Mouse (Mus musculus) kidney, postnatal 0 days (tissue): ENCODE data around the gene Gm21962. TPM values are rescaled to one million over a fixed set of nuclear protein-coding genes. Genes with fewer than 3 reads are reported as not detected.
A peak's percentile ranks its signal among the peaks of the same experiment; 100 is the strongest.
"Not testable (repeated sequence)": the region's sequence is repeated elsewhere in the genome, so short reads cannot be mapped to it uniquely, and the experiment has no call there.

Experiments
- ATAC-seq: fragments of 200-750 bp; cut with Nextera tagmentation; replicated peaks from 2 replicates; pipeline ENCODE4 v1.8.0; 2017; ENCODE audit warnings: low read depth, moderate number of reproducible peaks, moderate TSS enrichment, moderate library complexity; ENCODE audit not compliant: low FRiP score
- DNase-seq: peaks from one replicate; pipeline ENCODE4 v3.0.0-alpha.2; 2016; ENCODE audit warnings: low spot score
- H3K27ac ChIP-seq: fragments of 300-500 bp; sonication (generic); 2 replicates; pipeline ENCODE4 v1.5.1; 2014; ENCODE audit warnings: mild to moderate bottlenecking
- H3K27me3 ChIP-seq: fragments of 300-500 bp; sonication (generic); 2 replicates; pipeline ENCODE4 v1.6.1; 2014; ENCODE audit warnings: low read length, mixed read lengths; ENCODE audit not compliant: insufficient read depth
- H3K36me3 ChIP-seq: fragments of 300-500 bp; sonication (generic); 2 replicates; pipeline ENCODE4 v1.6.1; 2014; ENCODE audit warnings: low read length, mixed read lengths; ENCODE audit not compliant: insufficient read depth
- H3K4me1 ChIP-seq: fragments of 300-500 bp; sonication (generic); replicated peaks from 2 replicates; pipeline ENCODE4 v1.6.1; 2014; ENCODE audit warnings: antibody characterized with exemption, low read length, mixed read lengths; ENCODE audit not compliant: insufficient read depth
- H3K4me2 ChIP-seq: fragments of 300-500 bp; sonication (generic); 2 replicates; pipeline ENCODE4 v1.6.1; 2014; ENCODE audit warnings: mild to moderate bottlenecking, low read length, moderate library complexity, mixed read lengths
- H3K4me3 ChIP-seq: fragments of 300-500 bp; sonication (generic); replicated peaks from 2 replicates; pipeline ENCODE4 v1.5.1; 2014; ENCODE audit warnings: low read depth, low read length
- H3K9ac ChIP-seq: fragments of 300-500 bp; sonication (generic); 2 replicates; pipeline ENCODE4 v1.6.1; 2014; ENCODE audit warnings: low read depth, low read length
- H3K9me3 ChIP-seq: fragments of 300-500 bp; sonication (generic); replicated peaks from 2 replicates; pipeline ENCODE4 v1.6.1; 2016; ENCODE audit warnings: low read length, inconsistent platforms, mixed read lengths
- CTCF ChIP-seq: IDR thresholded peaks from 2 replicates; pipeline ENCODE4 v1.5.1; 2016; ENCODE audit warnings: antibody characterized with exemption, low read depth, mild to moderate bottlenecking, moderate library complexity
- WGBS: fragments of 180-500 bp; shearing (Covaris S2); extraction: QIAGEN DNeasy Blood & Tissue Kit; methylation state at CpG from one replicate; pipeline ENCODE4 v1.1.7; 2014; 5-methylcytosine and 5-hydroxymethylcytosine counted together
- polyA plus RNA-seq: library from polyadenylated mRNA; unstranded; fragments of >200 nt; fragmentation: Nextera tagmentation; extraction: Ambion mirVana; gene quantifications from 2 replicates; pipeline ENCODE4 v1.2.1, GENCODE M21; 2015

The Gm21962 gene
- polyA plus RNA-seq, result not detected in 2 replicates

- H3K4me1 ChIP-seq, DNase-seq, H3K27ac ChIP-seq, H3K9ac ChIP-seq, H3K9me3 ChIP-seq, ATAC-seq, H3K4me3 ChIP-seq, H3K36me3 ChIP-seq, H3K27me3 ChIP-seq, H3K4me2 ChIP-seq: not testable (repeated sequence)
- no CpG with 5 or more reads among the region's 3 CpGs for WGBS
Observed at GRCm38 (mm10) chr3:137671224-137671623, at the start of gene Gm21962. Gm21962 (plus strand) TSS chr3:137671524.

- no peaks in the 10 kb centered on the region for H3K36me3 ChIP-seq
- H3K9me3 ChIP-seq, result no peaks in the 10 kb centered on the region
- no peak for TF ChIP-seq CTCF
- 54% methylated on average over 6 of the region's 6 CpGs for WGBS
- H3K9ac ChIP-seq, result no peak overlapping the region
- DNase-seq (no peak), ATAC-seq (no peak)
- H3K27me3 ChIP-seq, result no peaks in the 10 kb centered on the region; the same call in 1 of the 2 replicates
- H3K4me1 ChIP-seq, result 0 out of 2 replicates have a peak, but pooled peaks cover 3% of the 10 kb centered on the region
- no peak overlapping the region for H3K4me2 ChIP-seq
- no peak overlapping the region for H3K27ac ChIP-seq
- H3K4me3 ChIP-seq, result no peak overlapping the region
Observed at GRCm38 (mm10) chr3:137622091-137622490, 49.2 kb upstream of the Gm21962 start.

- Histone ChIP-seq H3K4me3 (peak overlapping the region; percentile 52), H3K27ac (no peak overlapping the region), H3K4me2 (peak overlapping the region; percentile 79), H3K4me1 (0 out of 2 replicates have a peak, but pooled peaks cover 3% of the 10 kb centered on the region), H3K9me3 (no peaks in the 10 kb centered on the region), H3K9ac (peak overlapping the region; percentile 51), H3K36me3 (no peaks in the 10 kb centered on the region), H3K27me3 (no peaks in the 10 kb centered on the region; the same call in 1 of the 2 replicates)
- no peak for ATAC-seq
- TF ChIP-seq CTCF, result no peak
- no peak for DNase-seq
- 47% methylated on average over 14 of the region's 14 CpGs for WGBS
Observed at GRCm38 (mm10) chr3:137622895-137623580, 48.3 kb upstream of the Gm21962 start.

GRCm38 (mm10) chr3:137623581-137624362 lies 47.6 kb upstream of the Gm21962 start:
- Histone ChIP-seq H3K4me2 (peak overlapping the region; percentile 79), H3K27me3 (no peaks in the 10 kb centered on the region; the same call in 1 of the 2 replicates), H3K9me3 (no peaks in the 10 kb centered on the region), H3K9ac (peak overlapping the region; percentile 51), H3K4me3 (peak overlapping the region; percentile 52), H3K4me1 (0 out of 2 replicates have a peak, but pooled peaks cover 3% of the 10 kb centered on the region), H3K36me3 (no peaks in the 10 kb centered on the region), H3K27ac (no peak overlapping the region)
- peak; percentile 96 for ATAC-seq
- no peak for TF ChIP-seq CTCF
- DNase-seq, result peak; percentile 80
- under 1% methylated on average over 47 of the region's 47 CpGs for WGBS

- Histone ChIP-seq H3K27ac (no peak overlapping the region), H3K4me3 (no peak overlapping the region), H3K4me2 (0 out of 2 replicates have a peak overlapping the region, but pooled peaks have one; percentile 15), H3K9ac (no peak overlapping the region), H3K27me3 (no peaks in the 10 kb centered on the region; the same call in 1 of the 2 replicates), H3K36me3 (no peaks in the 10 kb centered on the region), H3K9me3 (no peaks in the 10 kb centered on the region), H3K4me1 (0 out of 2 replicates have a peak, but pooled peaks cover 3% of the 10 kb centered on the region)
- no peak for ATAC-seq
- 54% methylated on average over 5 of the region's 5 CpGs for WGBS
- DNase-seq, result no peak
- TF ChIP-seq CTCF, result no peak
Observed at GRCm38 (mm10) chr3:137625054-137625453, 46.3 kb upstream of the Gm21962 start.

GRCm38 (mm10) chr3:137633726-137634125 lies 37.6 kb upstream of the Gm21962 start:
- no peak for ATAC-seq
- Histone ChIP-seq H3K4me3 (no peak overlapping the region), H3K4me2 (no peak overlapping the region), H3K27ac (no peak overlapping the region), H3K9me3 (no peaks in the 10 kb centered on the region), H3K9ac (no peak overlapping the region), H3K36me3 (no peaks in the 10 kb centered on the region), H3K4me1 (no peaks in the 10 kb centered on the region), H3K27me3 (no peaks in the 10 kb centered on the region)
- DNase-seq, result no peak
- 81% methylated on average over 10 of the region's 10 CpGs for WGBS
- no peak for TF ChIP-seq CTCF
